Mouse (Mus musculus): ENCODE data around the gene Olfr698. TPM values are rescaled to one million over a fixed set of nuclear protein-coding genes. Genes with fewer than 3 reads are reported as not detected.
"Not testable (repeated sequence)": the region's sequence is repeated elsewhere in the genome, so short reads cannot be mapped to it uniquely, and the experiment has no call there.

The Olfr698 gene
- not detected for total RNA-seq (2021)

GRCm38 (mm10) chr7:106755297-106755696 lies at the start of gene Olfr698:
Gene Olfr698 (minus strand): TSS chr7:106755397.
- intact Hi-C loops (cut with DNase I) = no loop called here
- DNase-seq (ENCODE audit: low spot score) = no peak

- no peak for DNase-seq (ENCODE audit: low spot score)
- intact Hi-C loops (cut with DNase I) = no loop called here
Observed at GRCm38 (mm10) chr7:106793098-106793497, 37.9 kb upstream of the Olfr698 start, which contains the start of gene Olfr699. Gene Olfr699 (minus strand): TSS chr7:106793198.

GRCm38 (mm10) chr7:106788330-106788729 lies 33.1 kb upstream of the Olfr698 start:
- intact Hi-C loops (cut with DNase I) = no loop called here
- no peak for DNase-seq (ENCODE audit: low spot score)

GRCm38 (mm10) chr7:106761008-106761407 lies 5.8 kb upstream of the Olfr698 start:
- DNase-seq (ENCODE audit: low spot score); intact Hi-C loops (cut with DNase I): not testable (repeated sequence)

GRCm38 (mm10) chr7:106758800-106759199 lies 3.6 kb upstream of the Olfr698 start:
- intact Hi-C loops (cut with DNase I) = no loop called here
- DNase-seq (ENCODE audit: low spot score) = no peak

DNA sequence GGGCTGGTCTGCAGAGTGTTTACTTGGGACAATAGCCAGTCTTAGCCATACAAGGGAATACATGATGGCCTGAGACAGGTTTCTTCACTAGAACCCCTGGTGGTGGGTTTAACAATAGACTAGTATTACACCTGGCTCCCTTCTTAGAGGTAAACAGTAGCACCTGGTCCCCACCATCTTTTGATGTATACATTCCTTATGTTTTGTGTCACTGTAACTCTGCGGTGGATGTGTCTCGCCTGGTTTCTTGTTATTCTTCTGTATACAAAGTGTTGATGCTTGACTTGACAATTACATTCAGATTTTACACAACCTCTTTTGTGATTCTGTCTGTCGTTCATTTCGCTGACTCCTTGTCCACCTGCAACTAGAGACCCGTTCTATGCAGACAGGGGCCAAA lies 9.4 kb downstream of the Olfr698 start:
- no peak for DNase-seq (ENCODE audit: low spot score)
- intact Hi-C loops (cut with DNase I) = no loop called here

DNA sequence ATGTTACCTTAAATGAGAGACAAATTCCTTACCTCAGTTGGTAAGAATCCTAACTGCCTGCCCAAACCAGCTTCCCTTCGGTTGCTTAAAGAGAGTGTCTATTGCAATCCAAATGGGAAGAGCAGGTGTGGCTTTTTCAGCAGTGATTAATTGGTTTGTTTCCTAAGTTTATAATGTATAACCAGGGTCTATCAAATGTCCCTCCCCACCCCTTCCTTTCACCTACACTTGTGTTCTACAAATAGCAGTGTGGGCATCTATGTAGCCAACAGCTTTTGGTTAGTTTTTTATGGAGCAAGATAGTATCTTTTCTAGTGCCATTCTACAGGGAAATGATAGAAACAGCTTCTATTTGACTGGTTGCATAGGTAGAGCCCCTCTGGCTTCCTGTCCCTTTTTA lies 12.9 kb downstream of the Olfr698 start, which contains the start of gene Olfr697:
Olfr697 (minus strand) TSS at position 101 of the 400 bp plus-strand sequence.
- intact Hi-C loops (cut with DNase I) = no loop called here
- no peak for DNase-seq (ENCODE audit: low spot score)

- intact Hi-C loops (cut with DNase I) = no loop called here
Observed at GRCm38 (mm10) chr7:106737028-106737427, 18.2 kb downstream of the Olfr698 start.

GRCm38 (mm10) chr7:106733717-106734116 lies 21.5 kb downstream of the Olfr698 start:
- intact Hi-C loops (cut with DNase I) = no loop called here

More at GRCm38 (mm10) chr7:106737028-106737427, 18.2 kb downstream of the Olfr698 start:
- DNase-seq (ENCODE audit: low spot score) = no peak

GRCm38 (mm10) chr7:106725654-106726053 lies 29.5 kb downstream of the Olfr698 start:
- DNase-seq (ENCODE audit: low spot score); intact Hi-C loops (cut with DNase I): not testable (repeated sequence)

More at GRCm38 (mm10) chr7:106733717-106734116, 21.5 kb downstream of the Olfr698 start:
- no peak for DNase-seq (ENCODE audit: low spot score)

DNA sequence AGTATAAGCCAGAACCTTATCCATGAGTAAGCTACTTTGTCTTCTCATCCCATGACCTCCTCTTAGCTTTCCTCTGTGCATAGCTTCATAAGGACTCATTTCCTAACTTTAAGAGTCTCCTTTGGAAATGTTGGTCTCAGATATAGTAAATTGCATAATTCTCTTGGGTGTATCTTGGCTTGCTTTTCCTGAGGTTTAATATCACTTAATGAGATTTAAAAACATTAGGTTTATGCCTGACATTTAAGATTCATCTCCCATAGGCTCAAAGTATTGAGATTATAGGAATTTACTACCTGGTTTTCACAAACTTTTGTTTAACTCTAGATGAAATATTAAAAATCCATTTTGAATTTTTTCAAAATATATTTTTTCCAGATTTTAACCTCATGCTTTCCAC lies 38.9 kb downstream of the Olfr698 start, which contains the start of gene Olfr695:
Olfr695 (minus strand) TSS at position 101 of the 400 bp plus-strand sequence.
- DNase-seq (ENCODE audit: low spot score) = no peak
- intact Hi-C loops (cut with DNase I) = no loop called here

DNA sequence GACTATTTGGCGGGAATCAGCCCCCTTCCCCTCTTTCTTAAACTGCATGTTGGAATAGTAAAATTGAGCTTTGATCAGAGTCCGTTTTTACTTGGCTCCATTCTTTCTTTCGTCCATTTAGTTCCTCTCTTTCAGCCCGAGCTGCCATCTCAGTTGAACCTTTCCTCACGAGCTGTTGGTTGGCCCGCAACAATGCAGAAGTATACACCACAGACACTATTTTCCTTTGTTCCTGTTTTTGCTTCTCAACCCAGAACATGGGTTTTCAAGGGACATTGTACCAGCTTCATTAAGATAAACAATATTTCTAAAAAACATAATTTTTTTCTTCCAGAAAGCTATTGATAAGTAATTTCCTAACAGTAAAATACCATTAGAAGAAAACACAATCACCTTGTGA lies 43.7 kb downstream of the Olfr698 start:
- intact Hi-C loops (cut with DNase I) = no loop called here
- DNase-seq (ENCODE audit: low spot score) = no peak

DNA sequence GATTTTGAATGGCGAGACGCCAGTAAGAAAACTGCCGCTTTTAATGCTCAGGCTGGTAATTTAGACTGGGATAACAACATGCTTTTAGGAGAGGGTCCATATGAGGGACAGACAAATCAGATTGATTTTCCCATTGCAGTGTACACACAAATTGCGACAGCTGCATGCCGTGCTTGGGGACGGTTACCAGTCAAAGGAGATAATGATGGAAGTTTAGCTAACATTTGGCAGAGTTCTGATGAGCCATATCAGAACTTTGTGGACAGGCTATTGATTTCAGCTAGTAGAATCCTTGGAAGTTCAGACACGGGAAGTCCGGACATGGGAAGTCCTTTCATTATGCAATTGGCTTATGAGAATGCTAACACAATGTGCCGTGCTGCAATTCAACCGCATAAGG lies 47.5 kb downstream of the Olfr698 start:
- intact Hi-C loops (cut with DNase I) = not testable (repeated sequence)

More for the DNA sequence above, 47.5 kb downstream of the Olfr698 start:
- not testable (repeated sequence) for DNase-seq (ENCODE audit: low spot score)

Other genes with a start within 250 kb of the Olfr698 start
- gene Olfr693, start 74.8 kb downstream of the Olfr698 start, total RNA-seq (2021) = not detected
- gene Olfr694, start 63.6 kb downstream of the Olfr698 start, total RNA-seq (2021) = not detected
- gene Olfr695, start 39.0 kb downstream of the Olfr698 start, total RNA-seq (2021) = not detected
- not detected for gene Olfr697, start 13.0 kb downstream of the Olfr698 start, total RNA-seq (2021)
- not detected for gene Olfr699, start 37.8 kb upstream of the Olfr698 start, total RNA-seq (2021)
- gene Olfr700, start 53.4 kb upstream of the Olfr698 start, total RNA-seq (2021) = not detected
- not detected for gene Olfr701, start 58.7 kb upstream of the Olfr698 start, total RNA-seq (2021)
- not detected for gene Olfr702, start 78.5 kb upstream of the Olfr698 start, total RNA-seq (2021)
- gene Olfr703, start 88.0 kb upstream of the Olfr698 start, total RNA-seq (2021) = not detected
- not detected for gene Olfr704, start 107.8 kb upstream of the Olfr698 start, total RNA-seq (2021)
- gene Olfr705, start 121.5 kb upstream of the Olfr698 start, total RNA-seq (2021) = not detected
- gene Olfr706, start 132.8 kb upstream of the Olfr698 start, total RNA-seq (2021) = not detected
- not detected for gene Olfr707, start 145.8 kb upstream of the Olfr698 start, total RNA-seq (2021)
- gene Olfr1532-ps1, start 152.6 kb upstream of the Olfr698 start, total RNA-seq (2021) = not detected
- not detected for gene Olfr709-ps1, start 176.8 kb upstream of the Olfr698 start, total RNA-seq (2021)
- not detected for gene Olfr710, start 192.9 kb upstream of the Olfr698 start, total RNA-seq (2021)
- gene Olfr6, start 208.5 kb upstream of the Olfr698 start, total RNA-seq (2021) = not detected
- gene Olfr711, start 220.1 kb upstream of the Olfr698 start, total RNA-seq (2021) = not detected